Mouse (Mus musculus): Measurements from ENCODE around the gene Adprm. TPM values are rescaled to one million over a fixed set of nuclear protein-coding genes. Genes with fewer than 3 reads are reported as not detected.
A peak's percentile ranks its signal among the peaks of the same experiment; 100 is the strongest.
"Not testable (repeated sequence)": the region's sequence is repeated elsewhere in the genome, so short reads cannot be mapped to it uniquely, and the experiment has no call there.

The Adprm gene
- polyA plus RNA-seq, 1 experiment from 2014 or later, result 38.0 TPM

GRCm38 (mm10) chr11:67040483-67040882 is 11.9 kb downstream of the Adprm start:
- Histone ChIP-seq H3K9ac (no peak overlapping the region), H3K4me3 (no peak overlapping the region), H3K27ac (replicated peaks) (no peak overlapping the region), H3K4me2 (no peak overlapping the region), H3K27me3 (no peaks in the 10 kb centered on the region), H3K9me3 (no peaks in the 10 kb centered on the region), H3K36me3 (peaks cover 56% of the 10 kb centered on the region), H3K4me1 (replicated peaks) (no peaks in the 10 kb centered on the region)
- WGBS, result 95% methylated on average over 6 of the region's 6 CpGs
- ATAC-seq (ENCODE audit: low read depth), result no peak

GRCm38 (mm10) chr11:67039799-67040198 is 12.6 kb downstream of the Adprm start:
- no peak for ATAC-seq (ENCODE audit: low read depth)
- peaks cover 56% of the 10 kb centered on the region for H3K36me3 ChIP-seq

GRCm38 (mm10) chr11:67036892-67037291 is 15.5 kb downstream of the Adprm start:
- no peak overlapping the region for H3K4me3 ChIP-seq
- peaks cover 55% of the 10 kb centered on the region for H3K36me3 ChIP-seq
- H3K9me3 ChIP-seq, result no peaks in the 10 kb centered on the region
- no peaks in the 10 kb centered on the region for H3K27me3 ChIP-seq
- no peak overlapping the region for H3K4me2 ChIP-seq
- no peak overlapping the region for H3K9ac ChIP-seq
- 95% methylated on average over 9 of the region's 9 CpGs for WGBS
- H3K4me1 ChIP-seq (replicated peaks), result no peaks in the 10 kb centered on the region
- no peak for ATAC-seq (ENCODE audit: low read depth)
- no peak overlapping the region for H3K27ac ChIP-seq (replicated peaks)

More at GRCm38 (mm10) chr11:67039799-67040198, 12.6 kb downstream of the Adprm start:
- 91% methylated on average over 3 of the region's 3 CpGs for WGBS
- H3K27me3 ChIP-seq, result no peaks in the 10 kb centered on the region
- H3K4me2 ChIP-seq, result no peak overlapping the region
- no peaks in the 10 kb centered on the region for H3K4me1 ChIP-seq (replicated peaks)
- H3K9me3 ChIP-seq, result no peaks in the 10 kb centered on the region
- H3K9ac ChIP-seq, result no peak overlapping the region
- H3K27ac ChIP-seq (replicated peaks), result no peak overlapping the region
- no peak overlapping the region for H3K4me3 ChIP-seq

GRCm38 (mm10) chr11:67036229-67036628 is 16.2 kb downstream of the Adprm start:
- no peak for ATAC-seq (ENCODE audit: low read depth)
- 93% methylated on average over 6 of the region's 6 CpGs for WGBS
- H3K9ac ChIP-seq, result no peak overlapping the region
- no peak overlapping the region for H3K27ac ChIP-seq (replicated peaks)
- no peak overlapping the region for H3K4me3 ChIP-seq
- H3K27me3 ChIP-seq, result no peaks in the 10 kb centered on the region
- no peak overlapping the region for H3K4me2 ChIP-seq
- no peaks in the 10 kb centered on the region for H3K4me1 ChIP-seq (replicated peaks)
- H3K36me3 ChIP-seq, result peaks cover 48% of the 10 kb centered on the region
- no peaks in the 10 kb centered on the region for H3K9me3 ChIP-seq

- no peak overlapping the region for H3K9ac ChIP-seq
- peaks cover 35% of the 10 kb centered on the region for H3K36me3 ChIP-seq
- no peaks in the 10 kb centered on the region for H3K9me3 ChIP-seq
- no peaks in the 10 kb centered on the region for H3K4me1 ChIP-seq (replicated peaks)
- no peaks in the 10 kb centered on the region for H3K27me3 ChIP-seq
- no peak overlapping the region for H3K4me3 ChIP-seq
- H3K4me2 ChIP-seq, result no peak overlapping the region
- no peak overlapping the region for H3K27ac ChIP-seq (replicated peaks)
- ATAC-seq (ENCODE audit: low read depth), result no peak
- WGBS, result 86% methylated on average over 4 of the region's 4 CpGs
These were observed 17.5 kb downstream of the Adprm start for GRCm38 (mm10) chr11:67034775-67035485.

- WGBS, result 44% methylated on average over 2 of the region's 2 CpGs
- Histone ChIP-seq H3K4me3 (no peak overlapping the region), H3K27ac (replicated peaks) (no peak overlapping the region), H3K9me3 (no peaks in the 10 kb centered on the region), H3K4me1 (replicated peaks) (no peaks in the 10 kb centered on the region), H3K27me3 (no peaks in the 10 kb centered on the region), H3K36me3 (peaks cover 6% of the 10 kb centered on the region), H3K4me2 (no peak overlapping the region), H3K9ac (no peak overlapping the region)
- no peak for ATAC-seq (ENCODE audit: low read depth)
These were observed 20.8 kb downstream of the Adprm start for GRCm38 (mm10) chr11:67031603-67031915.

GRCm38 (mm10) chr11:67030904-67031602 is 21.3 kb downstream of the Adprm start:
- H3K9me3 ChIP-seq, result no peaks in the 10 kb centered on the region
- H3K36me3 ChIP-seq, result peaks cover 1% of the 10 kb centered on the region; the same call in 1 of the 2 replicates
- H3K4me3 ChIP-seq, result no peak overlapping the region
- H3K27me3 ChIP-seq, result no peaks in the 10 kb centered on the region
- WGBS, result 56% methylated on average over 16 of the region's 16 CpGs
- no peak for ATAC-seq (ENCODE audit: low read depth)
- no peak overlapping the region for H3K27ac ChIP-seq (replicated peaks)
- H3K4me1 ChIP-seq (replicated peaks), result no peaks in the 10 kb centered on the region
- H3K4me2 ChIP-seq, result no peak overlapping the region
- no peak overlapping the region for H3K9ac ChIP-seq

- H3K27ac ChIP-seq (replicated peaks), result no peak within 1 kb of the TSS
These were observed 27.4 kb downstream of the Adprm start, which contains the start of gene Tmem220 for GRCm38 (mm10) chr11:67024867-67025477. TSS of gene Tmem220 (plus strand) at chr11:67025154.

GRCm38 (mm10) chr11:67023802-67024340 is 28.5 kb downstream of the Adprm start:
- ATAC-seq (ENCODE audit: low read depth), result no peak
- Histone ChIP-seq H3K27me3 (0 out of 2 replicates have a peak, but pooled peaks cover 8% of the 10 kb centered on the region), H3K36me3 (no peaks in the 10 kb centered on the region), H3K9ac (no peak overlapping the region), H3K4me1 (replicated peaks) (peaks cover 29% of the 10 kb centered on the region), H3K9me3 (no peaks in the 10 kb centered on the region), H3K4me2 (peak overlapping the region; percentile 65; the same call in 1 of the 2 replicates), H3K4me3 (no peak overlapping the region), H3K27ac (replicated peaks) (no peak overlapping the region)
- 20% methylated on average over 6 of the region's 6 CpGs for WGBS

More at GRCm38 (mm10) chr11:67024867-67025477, 27.4 kb downstream of the Adprm start, which contains the start of gene Tmem220:
- no peaks in the 10 kb centered on the region for H3K9me3 ChIP-seq
- H3K4me1 ChIP-seq (replicated peaks), result peaks cover 29% of the 10 kb centered on the region
- peak within 1 kb of the TSS; percentile 71 for H3K9ac ChIP-seq
- 0 out of 2 replicates have a peak, but pooled peaks cover 4% of the 10 kb centered on the region for H3K27me3 ChIP-seq
- no peaks in the 10 kb centered on the region for H3K36me3 ChIP-seq
- under 1% methylated on average over 33 of the region's 35 CpGs for WGBS
- peak; percentile 96 for ATAC-seq (ENCODE audit: low read depth)
- peak within 1 kb of the TSS; percentile 65 for H3K4me2 ChIP-seq
- peak within 1 kb of the TSS; percentile 45 for H3K4me3 ChIP-seq

GRCm38 (mm10) chr11:67023191-67023590 is 29.2 kb downstream of the Adprm start:
- H3K27me3 ChIP-seq, result not testable (repeated sequence)

GRCm38 (mm10) chr11:67022354-67023115 is 29.9 kb downstream of the Adprm start:
- no peaks in the 10 kb centered on the region for H3K36me3 ChIP-seq
- H3K9ac ChIP-seq, result no peak overlapping the region
- 0 out of 2 replicates have a peak, but pooled peaks cover 8% of the 10 kb centered on the region for H3K27me3 ChIP-seq
- ATAC-seq (ENCODE audit: low read depth), result no peak
- H3K4me1 ChIP-seq (replicated peaks), result peaks cover 42% of the 10 kb centered on the region
- H3K4me2 ChIP-seq, result no peak overlapping the region
- no peak overlapping the region for H3K4me3 ChIP-seq
- no peaks in the 10 kb centered on the region for H3K9me3 ChIP-seq
- WGBS, result 88% methylated on average over 13 of the region's 13 CpGs
- H3K27ac ChIP-seq (replicated peaks), result no peak overlapping the region

More at GRCm38 (mm10) chr11:67023191-67023590, 29.2 kb downstream of the Adprm start:
- not testable (repeated sequence) for H3K4me2 ChIP-seq; H3K9me3 ChIP-seq; H3K4me3 ChIP-seq; H3K9ac ChIP-seq; H3K27ac ChIP-seq (replicated peaks); ATAC-seq (ENCODE audit: low read depth); H3K36me3 ChIP-seq
- peaks cover 35% of the 10 kb centered on the region for H3K4me1 ChIP-seq (replicated peaks)
- WGBS, result 35% methylated on average over 1 of the region's 1 CpGs
